Mouse (Mus musculus) cerebellum, adult 8-10 months (tissue): ENCODE measurements around the gene Kcnq2.

Experiments
- DNase-seq: peaks from one replicate; pipeline ENCODE4 v3.0.0; 2022

Kcnq2 gene

GRCm38 (mm10) chr2:181036561-181036960, 98.5 kb downstream of the Kcnq2 start:
- no peak for DNase-seq

DNA sequence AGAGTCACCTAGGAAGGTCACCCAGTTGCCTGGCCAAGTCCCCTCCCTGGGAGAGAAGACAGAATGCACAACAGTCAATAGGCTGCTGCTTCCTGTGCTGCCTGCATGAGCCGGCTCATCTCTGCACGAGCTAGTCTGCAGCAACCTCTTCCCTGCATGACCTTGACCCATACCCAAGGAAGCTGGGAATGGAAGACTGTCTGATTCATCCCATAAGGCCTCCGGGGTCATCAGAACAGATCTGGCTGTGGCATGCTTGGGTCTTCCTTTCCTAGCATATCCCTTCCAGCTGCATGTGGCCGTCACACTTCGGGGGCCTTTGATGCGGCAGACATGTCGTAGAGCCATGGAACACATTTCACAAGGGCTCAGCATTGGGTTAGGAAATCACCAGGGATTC, 99.9 kb downstream of the Kcnq2 start:
- DNase-seq, result no peak

GRCm38 (mm10) chr2:181033310-181033709, 101.8 kb downstream of the Kcnq2 start:
- DNase-seq, result no peak

DNA sequence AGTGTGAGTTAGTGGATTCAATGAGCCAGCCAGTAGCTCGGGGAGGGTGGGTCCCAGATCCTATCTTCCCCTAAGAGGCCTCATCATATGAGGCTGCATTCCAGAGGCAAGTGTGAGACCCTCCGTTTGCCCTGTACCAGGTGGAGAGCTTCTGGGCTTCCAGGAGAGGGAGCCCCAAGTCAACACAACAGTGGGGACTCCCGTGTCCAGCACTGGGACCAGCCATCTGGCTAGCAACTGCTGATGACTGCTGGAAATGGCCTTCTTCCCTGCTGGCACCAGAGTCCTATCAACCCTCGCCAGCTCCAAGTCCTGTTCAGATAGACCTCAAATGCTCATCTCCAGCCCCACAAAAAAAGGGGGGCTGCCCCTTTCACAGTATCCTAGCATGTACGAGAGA, 102.7 kb downstream of the Kcnq2 start:
- DNase-seq, result peak; percentile 70

DNA sequence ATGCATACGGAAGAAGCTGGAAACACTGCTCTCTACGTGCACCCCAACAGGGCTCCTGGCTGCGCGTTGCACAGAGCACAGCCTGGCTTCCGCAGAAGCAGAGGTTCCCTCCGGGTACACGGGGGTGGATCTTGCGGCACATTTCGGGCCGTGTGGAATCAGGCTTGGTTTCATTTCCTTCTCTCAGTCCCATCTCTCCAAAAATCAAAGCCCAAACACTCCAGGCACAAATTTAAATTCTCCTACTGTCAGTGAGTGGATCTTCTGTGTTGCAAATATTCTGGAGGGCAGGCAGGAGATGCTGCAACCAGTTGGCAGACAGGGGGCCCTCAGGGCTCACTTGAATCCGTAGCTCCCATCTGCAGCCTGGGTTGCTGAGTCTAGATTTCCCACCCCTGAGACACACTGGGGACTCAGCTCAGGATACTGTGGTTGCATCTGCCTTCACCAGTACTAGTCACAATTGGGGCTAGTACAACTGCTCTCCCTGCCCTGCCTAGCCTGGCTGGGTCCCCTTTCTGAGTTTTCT, 103.6 kb downstream of the Kcnq2 start:
- DNase-seq, result no peak
